Mouse (Mus musculus): ENCODE data around the gene Noxo1. TPM values are rescaled to one million over a fixed set of nuclear protein-coding genes. Genes with fewer than 3 reads are reported as not detected.
"Not testable (repeated sequence)": the region's sequence is repeated elsewhere in the genome, so short reads cannot be mapped to it uniquely, and the experiment has no call there.

The Noxo1 gene
- total RNA-seq, 2 experiments from 2014 or later, result 1.9 to 2.1 TPM

DNA sequence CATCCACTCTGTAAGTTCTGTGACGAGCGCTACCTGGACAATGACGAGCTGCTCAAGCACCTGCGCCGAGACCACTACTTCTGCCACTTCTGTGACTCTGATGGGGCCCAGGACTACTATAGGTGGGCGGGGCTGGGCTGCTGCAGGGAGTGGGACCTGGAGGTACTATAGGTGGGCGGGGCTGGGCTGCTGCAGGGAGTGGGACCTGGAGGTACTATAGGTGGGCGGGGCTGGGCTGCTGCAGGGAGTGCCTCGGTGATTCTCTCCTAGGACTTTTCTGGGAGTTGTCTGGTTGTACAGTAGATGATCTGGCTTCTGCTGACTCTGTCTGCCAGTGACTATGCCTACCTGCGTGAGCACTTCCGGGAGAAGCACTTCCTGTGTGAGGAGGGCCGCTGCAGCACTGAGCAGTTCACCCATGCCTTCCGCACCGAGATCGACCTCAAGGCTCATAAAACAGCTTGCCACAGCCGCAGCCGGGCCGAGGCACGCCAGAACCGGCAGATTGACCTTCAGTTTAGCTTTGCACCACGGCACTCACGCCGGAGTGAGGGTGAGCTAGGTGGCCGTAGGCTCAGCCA, 18.4 kb upstream of the Noxo1 start:
- no peak for DNase-seq

DNA sequence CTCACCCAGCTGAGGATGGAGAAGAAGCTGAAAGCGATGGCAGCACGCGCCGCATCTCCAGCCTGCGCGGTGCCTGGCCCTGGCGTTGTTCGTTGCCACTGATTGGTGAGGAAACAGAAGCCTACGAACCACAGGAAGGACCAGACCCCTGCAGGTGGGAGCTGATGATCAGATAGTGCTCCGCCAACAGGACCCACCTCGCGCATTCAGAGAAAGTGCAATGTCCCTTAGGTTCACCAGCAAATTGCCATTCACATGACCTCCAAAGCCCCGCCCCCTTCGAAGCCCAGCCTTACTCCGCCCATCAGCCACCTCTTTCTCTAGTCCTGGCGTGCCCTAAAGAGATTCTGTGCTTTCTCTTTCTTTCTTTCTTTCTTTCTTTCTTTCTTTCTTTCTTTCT, 9.5 kb upstream of the Noxo1 start:
- peak; percentile 39 for DNase-seq

DNA sequence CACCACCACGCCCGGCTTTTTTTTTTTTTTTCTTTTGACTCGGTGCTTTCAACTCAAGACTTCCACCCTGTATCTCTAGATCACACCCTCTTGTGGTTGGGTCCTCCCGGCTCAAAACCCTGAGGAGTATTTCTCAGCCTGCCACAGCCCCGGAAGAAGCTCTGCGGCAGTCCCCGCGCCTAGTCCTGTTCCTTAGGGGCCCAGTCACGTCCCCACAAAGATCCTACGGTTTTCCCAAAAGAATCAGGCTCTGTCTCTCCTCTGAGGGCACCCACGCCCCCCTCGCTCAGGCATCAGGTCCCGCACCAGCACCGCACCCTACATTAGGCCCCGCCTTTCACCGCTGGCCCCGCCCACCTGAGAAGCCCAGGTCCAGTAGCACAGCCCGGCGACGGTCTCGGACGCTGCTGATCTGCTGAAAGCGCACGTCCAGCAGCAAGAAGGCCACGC, 8.9 kb upstream of the Noxo1 start:
- peak; percentile 45 for DNase-seq

DNA sequence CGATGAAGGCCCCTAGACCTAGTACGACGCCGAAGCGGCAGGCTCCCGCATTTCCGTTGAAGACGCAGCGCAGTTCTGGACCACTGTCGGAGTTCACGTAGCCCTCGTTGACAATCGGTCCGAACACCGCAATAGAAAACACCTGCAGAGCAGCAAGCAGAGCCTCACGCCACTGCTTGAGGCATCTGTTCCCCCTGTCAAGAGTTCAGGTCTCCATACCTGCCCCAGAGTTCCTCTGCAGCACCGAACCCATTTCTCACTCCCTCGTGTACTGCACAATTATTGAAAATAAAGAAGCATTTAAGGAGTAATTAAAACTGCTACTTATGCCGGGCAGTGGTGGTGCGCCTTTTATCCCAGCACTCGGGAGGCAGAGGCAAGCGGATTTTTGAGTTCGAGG, 8.4 kb upstream of the Noxo1 start:
- DNase-seq, result no peak

DNA sequence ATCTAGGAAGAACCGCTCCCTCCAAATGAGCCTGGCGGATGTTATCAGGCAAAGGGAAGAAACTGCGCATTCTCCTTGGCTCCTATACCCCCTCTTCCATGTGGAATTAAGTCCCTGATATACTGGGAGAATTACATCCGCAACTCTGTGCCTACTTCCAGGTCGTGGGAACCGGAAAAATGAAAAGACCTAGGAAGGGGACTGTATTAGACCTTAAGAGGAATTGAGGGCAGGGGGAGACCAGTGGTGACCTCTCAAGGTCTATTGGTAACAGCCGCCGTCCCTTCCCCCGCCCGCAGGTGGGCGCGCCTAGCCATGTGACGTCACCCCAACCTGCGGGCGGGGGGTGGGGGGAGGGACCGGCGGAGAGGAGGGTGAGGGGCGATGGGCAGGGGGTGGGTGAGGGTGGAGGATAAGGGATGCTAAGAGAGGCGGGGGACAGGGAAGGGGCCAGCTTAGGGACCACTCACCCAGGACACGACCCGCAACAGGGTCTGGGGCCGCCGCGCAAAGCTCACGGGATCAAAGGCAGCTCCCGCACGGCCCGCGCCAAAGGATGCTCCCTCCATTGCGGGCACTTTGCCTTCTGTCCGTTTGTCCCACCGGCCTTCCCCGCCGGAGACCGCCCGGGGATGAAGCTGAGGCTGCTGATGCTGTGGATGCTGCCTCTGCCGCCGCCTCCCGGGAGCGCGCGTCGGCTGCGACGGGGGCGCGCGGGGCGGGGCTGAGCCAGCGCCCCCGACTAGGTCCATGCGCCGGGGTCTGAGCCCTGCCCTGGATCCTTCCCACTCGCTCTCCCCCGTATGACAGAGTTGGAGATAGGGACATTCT, 6.6 kb upstream of the Noxo1 start, which contains the start of gene Syngr3:
Gene Syngr3 (minus strand): TSS at position 705 of the 831 bp plus-strand sequence.
- no peak for DNase-seq

DNA sequence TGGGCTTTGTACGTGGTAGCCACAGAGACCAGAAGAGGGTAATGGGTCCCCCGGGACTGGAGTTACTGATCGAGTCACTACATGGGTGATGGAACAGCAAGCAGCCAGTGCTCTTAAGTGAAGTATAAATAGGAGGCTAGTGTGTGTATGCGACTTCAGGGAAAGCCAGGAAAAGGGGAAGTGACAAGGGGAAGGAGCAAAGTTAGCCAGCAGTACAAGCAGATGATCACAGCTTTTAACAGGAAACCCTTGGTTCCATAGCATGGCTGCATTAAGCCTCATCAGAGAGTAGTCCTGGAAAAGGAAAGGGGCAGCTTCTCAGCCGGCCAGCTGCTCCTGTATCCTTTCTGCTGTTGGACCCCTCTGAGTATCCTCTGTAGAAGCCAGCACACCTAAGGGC, 3.6 kb upstream of the Noxo1 start:
- DNase-seq, result no peak

DNA sequence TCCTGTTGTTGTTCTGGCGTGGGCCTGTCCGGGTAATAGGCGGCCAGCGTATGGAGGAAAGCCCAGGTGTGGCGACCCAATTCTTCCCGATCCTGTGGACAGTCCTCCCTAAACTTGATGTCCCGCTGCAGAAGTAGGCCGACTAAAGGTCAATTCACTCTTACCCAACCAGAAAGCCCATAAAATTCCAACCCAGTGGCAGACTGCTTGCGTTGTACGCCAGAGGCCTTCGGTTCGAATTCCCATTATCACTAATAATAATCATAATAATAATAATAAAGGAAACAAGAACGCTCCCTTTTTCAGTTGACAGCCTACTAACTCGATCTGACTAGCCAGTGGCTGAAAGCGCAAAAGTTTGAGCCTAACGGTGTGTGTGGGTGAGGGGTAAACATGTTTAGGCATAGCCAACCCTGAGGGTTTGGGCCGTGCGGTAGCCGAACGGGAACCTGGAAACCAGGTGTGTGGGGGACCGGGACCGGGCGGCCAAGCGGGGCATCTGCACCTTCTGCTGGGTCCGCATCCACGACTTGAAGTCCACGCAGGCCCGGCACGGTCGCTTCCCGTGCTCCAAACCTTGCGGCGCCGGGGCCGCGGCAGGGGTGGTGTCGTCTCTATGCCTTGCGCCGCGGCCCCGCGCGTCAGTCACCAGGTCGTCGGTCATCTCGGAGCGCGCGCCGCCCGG, 566 bp upstream of the Noxo1 start:
- DNase-seq, result no peak

DNA sequence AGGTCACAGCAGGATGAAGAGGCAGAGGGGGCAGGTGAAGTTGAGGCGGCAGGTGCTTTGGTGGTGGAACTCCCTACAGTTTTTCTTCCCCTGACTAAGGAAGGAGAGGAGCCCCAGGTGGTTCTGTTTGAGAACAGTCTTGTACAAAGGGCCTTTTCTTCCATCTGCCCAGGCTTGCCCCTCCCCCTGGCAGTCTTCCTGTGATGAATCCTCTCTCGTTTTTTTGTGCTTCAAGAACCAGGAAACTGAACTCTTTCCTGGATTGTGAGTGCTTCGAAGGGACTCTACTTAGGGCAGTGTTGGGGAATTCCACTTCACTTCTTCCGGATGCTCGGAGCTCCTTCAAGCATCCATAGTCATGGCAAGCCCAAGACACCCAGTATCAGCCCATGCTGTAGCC, 2.0 kb downstream of the Noxo1 start:
- DNase-seq, result no peak

DNA sequence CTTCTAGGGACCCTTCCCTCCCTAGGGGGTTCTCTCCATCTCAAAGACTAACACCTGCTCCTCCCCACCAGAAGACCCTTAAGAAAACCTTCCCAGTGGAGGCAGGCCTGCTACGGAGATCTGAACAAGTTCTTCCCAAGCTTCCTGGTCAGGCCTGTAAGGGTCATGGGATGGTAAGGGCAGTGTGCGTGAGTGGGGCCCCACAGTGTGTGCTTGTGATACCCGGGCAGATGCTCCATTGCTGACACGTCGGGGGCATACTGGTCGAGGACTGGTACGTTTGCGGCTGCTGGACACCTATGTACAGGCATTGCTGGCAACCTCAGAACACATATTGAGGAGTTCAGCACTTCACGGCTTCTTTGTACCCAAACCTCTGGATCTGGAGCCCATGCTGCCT, 2.7 kb downstream of the Noxo1 start:
- DNase-seq, result no peak

DNA sequence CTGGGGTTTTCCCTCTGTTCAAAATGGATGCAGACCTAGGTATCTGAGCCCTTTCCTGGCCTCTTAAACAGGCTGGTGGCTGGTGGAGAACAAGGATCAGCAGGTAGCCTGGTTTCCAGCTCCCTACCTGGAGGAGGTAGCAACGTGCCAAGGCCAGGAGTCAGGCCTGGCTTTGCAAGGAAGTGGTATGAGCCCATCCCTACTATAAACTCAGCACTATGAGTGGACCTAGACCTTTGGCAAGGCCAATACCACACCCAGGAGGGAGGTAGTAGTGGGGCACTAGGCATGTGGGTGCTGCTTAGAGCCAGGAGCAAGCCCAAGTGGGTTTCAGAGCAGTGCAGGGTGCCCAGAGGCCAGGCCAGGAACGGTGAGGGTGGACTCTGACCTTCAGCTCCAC, 3.4 kb downstream of the Noxo1 start:
- no peak for DNase-seq

DNA sequence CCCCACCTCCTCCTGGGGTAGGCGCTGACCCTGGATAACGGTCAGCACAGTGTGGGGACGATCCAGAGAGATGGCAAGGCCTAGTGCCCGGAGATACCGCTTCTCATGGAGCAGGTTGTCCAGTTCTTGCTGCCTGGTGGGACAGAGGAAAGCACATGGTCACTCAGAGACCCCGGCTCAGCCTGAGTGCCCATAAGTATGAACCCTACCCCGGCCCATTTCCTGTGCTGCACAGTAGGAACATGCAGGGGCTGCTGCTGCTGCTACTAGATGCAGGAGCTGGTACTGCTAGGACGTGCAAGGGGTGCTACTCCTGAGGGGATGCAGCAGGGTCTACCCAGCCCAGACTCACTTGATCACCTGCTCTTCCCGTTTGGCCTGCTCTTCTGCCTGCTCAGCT, 5.2 kb downstream of the Noxo1 start:
- no peak for DNase-seq

DNA sequence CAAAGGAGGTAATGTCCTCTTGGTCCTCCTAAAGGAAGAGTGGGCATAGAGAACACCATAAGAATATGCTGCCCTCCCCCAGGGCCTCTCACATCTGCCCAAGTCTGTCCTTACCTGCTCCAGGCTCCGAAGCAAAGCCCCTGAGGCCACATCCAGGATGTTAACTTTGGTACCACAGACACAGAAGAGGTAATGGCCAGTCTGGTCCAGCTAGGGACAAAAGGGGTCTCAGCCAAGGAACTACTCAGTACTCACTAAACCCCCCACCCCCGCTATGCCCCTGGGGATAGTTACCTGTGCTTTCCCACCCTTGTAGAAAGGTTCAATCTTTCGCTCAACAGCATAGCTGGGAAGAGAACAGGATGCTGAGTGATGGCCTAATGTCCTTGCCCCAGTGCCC, 9.8 kb downstream of the Noxo1 start:
- DNase-seq, result no peak

DNA sequence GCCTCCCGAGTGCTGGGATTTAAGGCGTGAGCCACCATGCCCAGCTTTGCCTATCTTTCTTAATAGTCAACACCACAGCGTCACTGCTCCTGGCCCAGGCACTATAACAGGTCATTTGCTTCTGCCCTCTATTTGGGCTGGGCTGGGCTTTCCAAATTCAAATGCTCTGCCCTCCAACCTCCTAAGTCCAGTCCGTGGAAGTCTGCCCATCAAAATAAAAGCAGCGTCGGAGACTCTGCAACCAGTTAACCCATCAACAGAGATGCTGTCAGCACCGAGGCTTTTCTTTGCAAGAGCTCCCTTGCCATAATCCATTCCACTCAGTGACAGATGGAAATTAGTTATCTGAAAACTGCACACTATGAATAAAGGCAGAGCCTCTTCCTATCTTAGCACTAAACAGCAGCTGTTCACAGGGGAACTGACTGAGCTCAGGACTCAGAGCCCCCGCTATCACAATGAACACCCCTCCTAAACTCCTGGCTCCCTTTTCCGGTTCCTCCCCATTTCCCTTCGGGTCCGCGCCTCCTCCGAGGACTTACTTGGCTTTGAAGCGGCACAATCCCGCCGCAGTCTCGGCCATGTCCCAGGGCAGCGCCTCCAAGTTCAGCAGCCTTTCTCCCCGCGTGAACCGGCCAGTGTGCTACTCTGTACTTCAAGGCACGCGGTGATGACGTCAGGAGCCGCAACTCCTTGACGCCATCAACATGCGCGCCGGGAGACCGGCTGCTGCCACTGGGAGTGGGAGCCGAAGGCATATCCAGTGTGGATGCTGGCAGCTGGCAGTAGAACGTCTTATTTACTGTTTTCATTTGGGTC, 11.2 kb downstream of the Noxo1 start, which contains the start of gene Tbl3:
Gene Tbl3 (minus strand): TSS at position 679 of the 819 bp plus-strand sequence.
- peak; percentile 96 for DNase-seq

DNA sequence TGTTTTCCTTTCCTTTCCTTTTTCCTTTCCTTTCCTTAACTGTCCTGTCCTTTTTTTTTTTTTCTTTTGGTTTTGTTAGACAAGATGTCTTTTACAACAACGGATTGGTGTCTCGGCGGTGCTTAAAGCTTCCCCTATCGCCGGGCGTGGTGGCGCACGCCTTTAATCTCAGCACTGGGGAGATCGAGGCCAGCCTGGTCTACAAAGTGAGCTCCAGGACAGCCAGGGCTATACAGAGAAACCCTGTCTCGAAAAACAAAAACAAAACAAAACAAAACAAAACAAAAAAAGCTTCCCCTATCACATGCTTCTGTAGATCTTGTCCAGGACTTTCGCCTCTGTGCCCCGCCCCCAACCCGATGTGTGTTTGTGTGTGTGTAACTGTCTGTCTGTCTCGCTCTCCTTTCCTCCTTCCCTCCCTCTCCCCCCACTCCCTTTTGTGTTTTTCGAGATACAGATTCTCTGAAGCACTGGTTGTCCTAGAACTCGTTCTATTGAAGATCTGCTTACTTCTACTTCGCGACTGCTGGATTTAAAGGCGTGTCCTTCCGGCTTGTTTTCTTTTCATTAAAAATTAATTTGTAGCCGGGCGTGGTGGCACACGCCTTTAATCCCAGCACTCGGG, 11.9 kb downstream of the Noxo1 start:
- DNase-seq, result no peak

DNA sequence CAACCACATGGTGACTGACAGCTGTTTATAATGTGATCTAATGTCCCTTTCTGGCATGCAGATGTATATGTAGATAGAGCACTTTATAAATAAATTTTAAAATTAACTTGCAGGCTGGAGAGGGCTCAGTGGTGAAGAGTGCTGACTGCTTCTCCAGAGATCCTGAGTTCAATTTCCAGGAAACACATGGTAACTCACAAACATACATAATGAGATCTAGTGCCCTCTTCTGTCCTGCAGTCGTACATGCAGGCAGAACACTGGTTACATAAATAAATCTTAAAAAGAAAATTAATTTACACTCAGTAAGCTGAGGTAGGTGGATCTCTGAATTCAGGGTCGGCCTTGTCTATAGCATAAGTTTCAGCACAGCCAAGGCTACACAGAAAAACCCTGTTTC, 12.6 kb downstream of the Noxo1 start:
- no peak for DNase-seq

DNA sequence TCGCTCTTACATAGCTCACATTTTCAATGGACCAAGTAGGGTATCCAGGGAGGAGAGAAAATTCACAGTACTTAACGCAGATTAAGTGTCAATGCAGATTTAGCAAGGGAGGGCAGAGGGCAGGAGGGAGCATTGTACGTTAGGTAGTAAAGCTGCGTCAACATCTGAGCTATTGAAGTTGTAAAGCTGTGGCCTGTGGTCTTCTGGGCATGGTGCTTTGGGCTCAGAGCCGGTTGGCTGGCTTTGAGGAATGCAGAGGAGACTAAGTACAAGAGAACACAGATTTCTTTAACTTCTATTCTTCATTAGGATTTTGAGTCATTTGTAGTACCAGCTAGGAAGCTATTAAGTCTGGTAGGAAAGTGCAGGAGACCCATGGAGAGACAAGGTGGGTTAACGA, 19.5 kb downstream of the Noxo1 start:
- DNase-seq, result no peak

DNA sequence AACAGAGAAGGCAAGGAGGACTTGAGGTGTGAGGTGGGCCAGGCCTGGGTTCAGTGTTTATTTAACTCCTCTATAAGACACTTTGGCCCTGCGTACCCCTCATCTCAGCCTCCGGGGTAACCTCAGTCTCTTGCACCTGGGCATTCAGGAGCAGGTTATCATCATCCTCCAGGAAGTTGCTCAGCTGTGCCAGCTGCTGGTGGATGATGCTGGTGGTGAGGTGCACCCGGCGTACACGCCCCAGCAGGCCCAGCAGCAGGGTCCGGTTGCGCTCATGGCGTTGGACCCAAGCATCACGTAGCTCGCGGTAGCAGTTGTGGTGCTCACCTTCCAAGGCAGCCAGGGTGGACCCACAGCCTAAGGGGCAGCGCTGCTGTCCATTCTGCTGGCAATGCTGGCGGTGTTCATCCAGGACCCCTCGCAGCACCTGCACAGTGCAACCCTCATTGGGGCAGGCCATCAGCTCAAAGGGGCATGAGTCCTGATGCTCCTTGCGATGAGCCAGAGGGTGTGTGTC, 20.2 kb downstream of the Noxo1 start:
- no peak for DNase-seq

DNA sequence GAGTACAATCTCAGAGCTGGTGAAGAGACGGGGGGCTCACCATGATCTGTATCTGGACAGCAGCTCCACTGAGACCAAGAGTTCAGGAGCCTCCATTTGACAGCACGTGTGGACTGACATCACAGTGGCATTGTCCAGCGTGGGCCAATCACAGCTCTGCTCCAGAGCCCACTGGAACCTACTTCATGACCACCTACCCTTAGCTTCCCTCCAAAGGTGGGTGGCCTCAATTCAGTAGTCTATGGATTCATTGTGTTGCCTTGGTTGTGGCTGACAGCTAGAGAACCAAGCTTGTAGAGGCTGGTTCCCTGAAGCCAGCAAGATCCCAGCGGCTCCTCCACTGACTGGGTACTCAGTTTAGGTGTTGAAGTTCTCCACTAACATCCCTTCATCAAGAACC, 21.9 kb downstream of the Noxo1 start, which contains the start of the genes Rnf151 and Rps2:
Gene Rnf151 (minus strand): TSS at position 121 of the 400 bp plus-strand sequence.
Gene Rps2 (plus strand): TSS at position 174 of the 400 bp plus-strand sequence.
- DNase-seq, result no peak

DNA sequence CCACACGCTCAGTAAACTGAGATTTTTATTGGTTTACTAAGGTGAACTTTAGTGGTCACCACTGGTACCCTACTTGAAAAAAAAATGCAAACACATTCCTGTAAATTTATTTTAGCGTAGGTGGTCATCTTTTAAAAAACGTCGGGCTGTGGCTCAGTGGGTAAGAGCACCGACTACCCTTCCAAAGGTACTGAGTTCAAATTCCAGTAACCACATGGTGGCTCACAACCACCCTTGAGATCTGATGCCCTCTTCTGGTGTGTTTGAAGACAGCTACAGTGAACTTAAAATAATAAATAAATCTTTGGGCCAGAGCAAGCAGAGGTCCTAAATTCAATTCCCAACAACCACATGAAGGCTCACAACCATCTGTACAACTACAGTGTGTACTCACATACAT, 22.9 kb downstream of the Noxo1 start:
- not testable (repeated sequence) for DNase-seq

DNA sequence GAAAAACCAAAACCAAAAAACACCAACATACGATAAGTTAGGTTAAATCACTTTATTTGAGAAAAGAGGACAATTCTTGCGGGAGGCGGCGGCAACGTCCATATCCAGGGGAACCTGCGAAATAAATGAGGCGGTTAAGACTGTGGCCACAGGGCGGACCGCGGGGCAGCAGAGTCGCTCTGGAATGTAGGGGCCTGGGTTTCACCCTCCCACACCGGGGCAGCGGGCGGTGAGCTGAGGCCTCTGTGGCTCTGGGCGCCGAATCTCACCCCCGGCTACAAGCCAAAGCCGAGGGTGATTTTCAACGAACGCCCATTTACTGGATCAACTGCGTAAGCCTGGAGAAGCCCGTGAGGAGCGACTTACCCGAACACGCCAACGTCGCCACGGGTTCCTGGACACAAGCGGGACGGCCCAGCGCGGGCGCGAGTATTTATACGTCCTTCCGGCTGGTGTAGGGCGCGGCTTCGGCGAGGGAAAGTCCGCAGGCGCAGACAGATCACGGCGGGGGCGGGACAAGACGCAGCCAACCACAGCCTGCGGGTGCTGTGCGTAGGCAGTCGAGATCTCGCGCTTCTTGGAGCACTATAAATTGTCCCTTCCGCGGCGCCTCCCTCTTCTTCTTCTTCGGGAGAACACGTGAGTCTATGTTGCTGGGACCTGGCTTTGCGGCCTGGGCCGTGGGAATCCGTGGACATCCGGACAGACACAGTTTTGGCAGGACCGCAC, 23.6 kb downstream of the Noxo1 start:
- DNase-seq, result peak; percentile 98

DNA sequence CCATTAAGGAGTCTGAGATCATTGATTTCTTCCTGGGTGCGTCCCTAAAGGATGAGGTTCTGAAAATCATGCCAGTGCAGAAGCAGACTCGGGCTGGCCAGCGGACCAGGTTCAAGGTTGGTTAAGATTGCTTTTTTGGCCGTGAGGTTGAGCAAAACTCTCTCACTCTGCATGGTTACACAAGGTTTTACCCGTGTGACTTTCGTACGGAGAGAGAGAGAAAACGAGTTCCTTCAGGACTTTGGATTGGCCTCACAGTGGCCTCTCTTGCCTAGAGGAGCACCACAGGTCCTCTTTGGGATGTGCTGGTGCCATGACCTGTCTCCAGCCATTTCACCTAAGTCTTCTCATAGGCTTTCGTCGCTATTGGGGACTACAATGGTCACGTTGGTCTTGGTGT, 24.6 kb downstream of the Noxo1 start:
- not testable (repeated sequence) for DNase-seq
